Mouse (Mus musculus) adrenal gland, postnatal 10 days (tissue): ENCODE measurements around the gene Lrrc47. TPM values are rescaled to one million over a fixed set of nuclear protein-coding genes. Genes with fewer than 3 reads are reported as not detected.

Experiments
- DNase-seq: peaks from one replicate; pipeline ENCODE4 v3.0.0; 2021; ENCODE audit warnings: mixed read lengths
- total RNA-seq, 2 experiments: library from RNA; stranded (reverse); gene quantifications; 2 replicates each; pipeline ENCODE4 v1.2.3; 2021

The Lrrc47 gene
- total RNA-seq, 2 experiments from 2014 or later, result 40.7 to 43.3 TPM

DNA sequence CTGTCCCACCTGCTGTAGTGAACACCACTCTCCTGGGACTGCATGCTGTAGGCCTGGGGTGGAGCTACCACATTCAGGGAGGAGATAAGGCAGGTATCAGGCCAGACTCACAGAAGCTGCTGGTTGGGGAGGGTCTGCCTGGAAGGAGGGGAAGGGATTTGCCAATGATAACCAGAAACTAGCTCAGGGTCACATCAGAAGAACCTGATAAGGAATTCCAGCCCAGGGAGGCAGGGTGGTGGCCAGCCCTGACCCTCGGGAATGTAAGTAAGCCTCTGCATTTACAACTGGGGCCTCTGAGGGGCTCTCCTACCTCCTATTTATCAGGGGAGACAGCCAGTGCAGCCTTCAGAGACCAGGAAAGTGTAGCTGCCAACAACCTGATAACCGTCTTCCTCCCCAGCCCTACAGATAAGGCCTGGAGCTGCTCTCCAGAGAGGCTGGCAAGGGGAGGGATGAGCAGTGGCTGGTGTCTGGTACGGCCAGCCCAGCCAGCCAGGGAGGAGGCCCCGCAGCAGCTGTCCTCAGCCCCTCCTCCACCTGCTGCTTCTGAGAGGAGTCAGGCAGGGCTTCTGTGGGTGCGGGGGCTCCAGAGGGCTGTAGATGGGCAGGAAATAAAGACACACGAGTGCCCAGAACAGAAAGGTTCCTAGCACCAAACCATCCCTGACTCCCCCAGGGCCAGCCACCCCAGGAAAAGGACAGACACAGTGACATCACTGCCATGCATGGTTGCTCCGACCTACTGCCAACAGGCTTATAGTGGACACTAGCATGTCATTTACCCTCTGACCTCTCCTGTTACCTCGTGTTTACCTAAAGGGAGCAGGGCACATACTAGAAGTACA, 12.4 kb downstream of the Lrrc47 start:
- peak; percentile 41 for DNase-seq

DNA sequence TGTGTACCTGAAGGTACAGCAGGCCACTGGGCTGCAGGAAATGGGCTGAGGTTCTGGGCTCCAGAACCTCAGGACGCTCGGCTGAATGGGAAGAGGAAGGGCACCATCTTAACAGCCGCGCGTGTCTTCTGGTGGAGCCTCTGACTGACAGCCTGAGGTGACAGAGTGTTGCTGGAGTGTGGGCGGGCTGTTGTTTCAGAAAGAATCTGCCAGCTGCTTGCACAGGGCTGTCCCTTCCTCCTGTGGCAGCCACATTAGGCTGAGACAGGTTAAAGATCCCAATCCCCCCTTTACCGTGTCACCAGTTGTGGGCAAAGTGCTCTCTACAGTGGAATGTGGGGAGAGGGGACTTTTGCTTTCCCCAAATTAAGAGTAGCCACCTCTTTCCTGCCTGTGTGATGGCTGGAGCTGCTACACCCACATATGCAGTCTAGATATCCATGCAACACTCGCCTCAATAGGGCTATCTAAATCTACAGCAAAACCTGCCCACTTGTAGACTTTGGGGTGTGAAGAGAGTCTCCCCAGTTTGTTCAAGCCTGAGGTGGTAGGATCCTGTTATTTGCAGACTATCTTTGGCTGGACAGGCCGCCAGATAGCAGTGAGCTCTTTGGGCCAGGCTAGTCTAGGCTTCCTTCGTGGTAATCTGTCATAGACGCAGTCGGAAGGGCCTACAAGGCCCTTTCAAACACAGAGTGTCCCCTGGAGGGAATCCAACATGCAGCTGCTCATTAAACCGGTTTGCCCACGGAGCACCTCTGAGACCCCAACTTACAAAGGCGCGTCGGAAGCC, 13.4 kb downstream of the Lrrc47 start:
- DNase-seq, result peak; percentile 42

DNA sequence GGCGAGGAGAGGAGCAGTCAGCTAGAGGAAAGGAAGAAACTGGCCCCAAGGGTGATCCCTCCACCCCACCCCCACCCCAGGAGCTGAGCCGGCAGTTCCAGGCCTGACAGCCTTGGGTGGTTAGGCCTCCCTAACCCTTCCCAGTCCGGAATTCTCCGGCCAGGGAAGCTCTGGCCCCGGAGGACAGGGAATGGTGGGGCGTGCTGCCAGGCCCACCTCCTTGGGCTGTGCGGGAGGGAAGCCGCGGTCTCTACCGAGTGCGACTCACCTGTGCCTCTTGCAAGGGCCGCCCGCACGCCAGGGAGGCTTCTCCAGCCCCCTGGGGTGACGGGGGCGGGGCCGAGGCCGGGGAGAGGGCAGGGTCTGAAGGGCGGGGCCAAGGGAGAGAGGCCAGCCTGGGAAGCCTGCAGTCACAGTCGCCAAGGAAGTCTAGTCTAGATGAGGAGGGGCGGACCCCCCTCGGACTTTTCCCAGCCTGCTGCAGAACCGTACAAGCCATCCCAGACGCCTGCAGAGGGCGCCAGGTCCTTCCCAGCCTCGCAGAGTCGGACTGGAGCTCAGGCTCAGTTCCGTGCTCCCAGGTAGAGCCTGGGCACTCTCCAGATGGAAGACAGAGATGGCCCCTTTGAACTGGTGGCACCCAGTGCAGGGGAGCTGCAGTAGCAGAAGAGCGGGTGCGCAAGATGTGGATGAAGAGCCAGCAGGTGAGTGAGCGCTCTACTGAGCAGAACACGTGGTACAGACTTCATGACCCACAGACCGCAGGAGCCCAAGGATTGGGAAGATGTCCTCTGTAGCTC, 14.3 kb downstream of the Lrrc47 start, which contains the start of gene Smim1:
Gene Smim1, minus strand, starts transcription at position 590 of the 800 bp plus-strand sequence.
- peak; percentile 82 for DNase-seq

GRCm38 (mm10) chr4:154026441-154026761, 14.9 kb downstream of the Lrrc47 start:
- DNase-seq, result no peak

GRCm38 (mm10) chr4:154028066-154028465, 16.5 kb downstream of the Lrrc47 start:
- no peak for DNase-seq

DNA sequence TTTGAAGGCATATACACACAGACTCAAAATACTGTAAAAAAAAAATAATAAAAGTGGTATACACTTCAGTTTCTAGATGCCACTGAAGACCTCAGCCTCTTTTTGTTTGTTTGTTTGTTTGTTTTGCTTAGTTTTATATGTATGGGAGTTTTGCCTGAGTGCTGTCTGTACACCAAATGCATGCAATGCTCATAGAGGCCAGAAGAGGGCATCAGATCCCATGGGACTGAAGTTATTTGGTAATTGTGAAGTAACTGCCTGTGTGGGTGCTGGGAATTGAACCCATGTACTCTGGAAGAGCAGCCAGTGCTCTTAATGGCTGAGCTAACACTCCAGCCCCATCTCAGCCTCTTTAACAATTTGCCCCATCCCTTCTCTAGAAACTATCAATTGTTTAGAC, 17.1 kb downstream of the Lrrc47 start:
- DNase-seq, result no peak

DNA sequence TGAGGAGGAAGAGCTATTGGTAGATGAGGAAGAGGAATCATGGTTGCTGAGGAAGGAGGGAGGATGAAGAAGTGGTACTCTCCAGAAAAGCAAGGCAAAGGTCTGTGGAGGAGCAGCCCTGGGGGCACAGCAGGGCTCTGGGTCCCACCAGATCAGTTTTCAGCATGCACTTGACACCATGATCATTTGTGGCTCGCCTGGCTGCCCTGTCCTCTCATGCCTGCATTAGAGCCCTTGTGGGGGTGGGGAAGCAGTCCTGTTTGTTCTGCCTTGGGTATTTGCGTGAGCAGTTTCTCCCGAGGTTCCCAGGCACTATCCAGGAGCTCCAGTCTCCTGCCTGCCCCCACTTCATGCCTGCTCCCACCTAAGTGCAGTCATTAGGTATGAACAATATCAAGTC, 25.6 kb downstream of the Lrrc47 start:
- no peak for DNase-seq

GRCm38 (mm10) chr4:154042577-154042976, 31.0 kb downstream of the Lrrc47 start, which contains the start of gene Ccdc27:
TSS of gene Ccdc27 (minus strand) at chr4:154042677.
- DNase-seq, result no peak

DNA sequence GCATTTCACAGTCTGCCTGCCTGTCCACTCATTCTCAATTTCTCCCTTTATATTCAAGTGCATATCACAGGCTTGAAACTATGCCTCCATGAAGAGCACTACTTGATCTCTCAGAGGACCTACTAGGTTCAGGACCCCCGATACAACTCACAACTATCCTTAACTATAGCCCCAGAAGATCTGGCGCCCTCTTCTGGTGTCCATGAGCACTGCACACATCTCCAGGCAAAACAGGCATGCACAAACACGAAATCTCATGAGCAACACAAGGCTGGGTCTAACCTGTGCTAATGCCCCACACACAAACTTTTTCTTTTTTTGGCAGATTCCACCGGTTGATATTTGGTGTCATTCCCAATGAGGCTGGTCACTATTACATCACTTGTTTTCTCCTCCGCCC, 34.3 kb downstream of the Lrrc47 start:
- no peak for DNase-seq

DNA sequence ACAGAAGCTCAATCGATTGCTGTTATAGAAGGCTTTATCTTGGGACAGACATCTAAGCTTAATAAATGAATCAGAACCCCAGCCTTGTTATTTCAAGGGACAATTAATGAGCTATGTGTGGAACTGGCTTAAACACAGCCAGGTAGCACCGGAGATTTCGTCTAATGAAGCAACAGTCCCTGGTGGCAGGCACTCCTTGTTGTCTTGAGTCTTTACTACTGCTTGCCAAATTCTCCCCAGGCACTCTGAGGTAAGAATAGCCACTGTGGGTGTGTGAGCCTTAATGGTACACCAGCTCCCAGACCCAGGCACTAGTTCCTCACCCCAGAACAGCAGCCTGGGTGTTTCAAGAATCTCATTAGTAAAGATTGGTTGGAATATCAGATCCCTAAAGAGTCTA, 39.9 kb downstream of the Lrrc47 start:
- no peak for DNase-seq

- DNase-seq, result no peak
Observed at GRCm38 (mm10) chr4:154053065-154053464, 41.5 kb downstream of the Lrrc47 start.

GRCm38 (mm10) chr4:154055482-154055881, 44.0 kb downstream of the Lrrc47 start:
- DNase-seq, result peak; percentile 14

- no peak for DNase-seq
Observed at GRCm38 (mm10) chr4:154056046-154056445, 44.5 kb downstream of the Lrrc47 start.

- DNase-seq, result peak; percentile 55
Observed at GRCm38 (mm10) chr4:154056661-154057060, 45.1 kb downstream of the Lrrc47 start.

DNA sequence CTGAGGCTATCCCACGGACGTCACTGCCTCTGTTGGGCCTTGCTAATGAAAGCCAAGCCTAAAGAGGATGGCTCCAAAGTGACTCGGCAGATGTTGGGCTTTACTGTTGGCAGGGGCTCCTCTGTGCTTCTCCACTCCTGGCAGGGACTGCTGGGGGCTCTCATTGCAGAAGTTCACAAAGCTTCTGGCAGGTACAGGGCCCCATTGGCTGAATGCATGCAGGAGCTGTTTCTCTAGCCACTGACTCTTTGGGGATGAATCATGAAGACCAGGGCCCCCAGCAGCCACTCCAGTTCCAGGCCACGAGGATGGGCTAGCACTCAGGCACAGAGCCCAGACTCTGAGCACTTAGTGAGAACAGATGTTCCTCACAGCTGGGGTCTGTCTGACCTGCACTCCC, 46.2 kb downstream of the Lrrc47 start:
- no peak for DNase-seq

GRCm38 (mm10) chr4:154064827-154065773, 53.6 kb downstream of the Lrrc47 start:
- peak; percentile 29 for DNase-seq

DNA sequence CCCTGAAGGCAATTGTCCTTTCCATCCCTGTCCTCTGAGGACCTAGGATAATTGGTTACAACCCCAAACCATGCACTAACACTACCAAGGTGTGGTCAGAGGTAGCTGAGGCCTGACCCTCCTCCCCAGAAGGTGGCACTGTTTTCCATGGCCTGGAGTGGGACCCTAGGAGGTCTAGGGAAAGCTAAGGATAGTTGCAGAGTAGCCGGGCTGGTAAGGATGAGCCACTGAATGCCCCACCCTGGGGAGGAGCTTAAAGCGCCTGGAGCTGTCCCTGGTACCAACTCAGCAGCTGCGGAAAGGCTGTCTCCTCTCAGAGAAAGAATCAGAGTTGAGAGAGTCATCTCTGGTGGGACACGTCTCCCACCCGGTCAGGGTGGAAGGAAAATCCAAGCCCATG, 59.4 kb downstream of the Lrrc47 start:
- DNase-seq, result peak; percentile 73
